Mouse (Mus musculus) T-helper 1 cell (primary cell): ENCODE results near the gene Mrpl43.
"Not testable (repeated sequence)": the region's sequence is repeated elsewhere in the genome, so short reads cannot be mapped to it uniquely, and the experiment has no call there.

Experiments
- in situ Hi-C: fragments of 300-600 bp; cut with MboI, MseI; formaldehyde crosslinking; loops from one replicate; pipeline ENCODE4 v1.15.1; 2025; ENCODE audit warnings: high pct_unique_total_duplicates

The Mrpl43 gene

GRCm38 (mm10) chr19:45005957-45006712 is at the start of gene Mrpl43:
Gene Mrpl43, minus strand, starts transcription at chr19:45006442.
- in situ Hi-C loops = loop anchor here (5.0 kb wide), 1 partner anchor 41 kb away; the partner anchor contains the start of genes Pdzd7 and Sfxn3

DNA sequence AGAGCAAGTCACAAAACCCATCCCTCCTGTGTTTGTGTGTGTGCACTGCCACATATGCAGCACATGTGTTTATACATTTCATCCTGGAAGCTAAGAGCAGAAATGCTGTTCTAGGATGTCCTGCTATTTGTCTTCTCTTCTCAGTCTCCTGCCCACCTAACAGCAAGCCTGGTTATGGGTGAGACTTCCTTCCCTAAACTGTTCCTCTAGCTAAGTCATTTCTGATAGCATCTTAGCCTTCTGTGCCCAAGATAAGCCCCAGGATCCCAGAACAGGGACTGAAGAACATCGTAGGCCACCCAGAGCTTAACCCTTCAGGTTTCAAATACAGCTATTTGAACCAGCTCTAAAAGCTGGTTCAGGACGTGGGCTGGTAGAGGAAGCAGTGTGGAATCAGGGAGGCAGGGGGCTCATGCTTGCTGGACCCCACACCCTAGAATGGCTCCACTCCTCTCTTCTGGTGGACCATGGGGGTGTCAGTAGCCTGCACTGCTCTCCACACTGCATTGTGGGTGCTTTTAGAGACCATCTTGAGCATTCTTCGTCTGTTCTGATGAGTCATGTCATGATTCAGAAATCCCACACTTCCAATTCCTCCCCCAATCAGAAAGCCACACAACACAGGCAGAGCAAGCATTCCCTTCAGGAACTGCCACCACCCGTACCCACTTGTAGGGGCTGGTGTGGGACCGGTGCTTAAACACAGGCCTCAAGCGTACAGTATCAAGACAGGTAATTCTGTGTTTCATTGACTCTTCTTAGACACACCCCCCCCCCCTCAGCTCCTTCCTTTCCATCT is 48.8 kb upstream of the Mrpl43 start:
- in situ Hi-C loops = no loop called here

GRCm38 (mm10) chr19:45053451-45053850 is 47.2 kb upstream of the Mrpl43 start:
- in situ Hi-C loops = no loop called here

- in situ Hi-C loops = loop anchor here (5.0 kb wide), 1 partner anchor 42 kb away; the partner anchor contains the start of genes Mrpl43 and Twnk
Measured at GRCm38 (mm10) chr19:45049523-45049922, 43.3 kb upstream of the Mrpl43 start.

DNA sequence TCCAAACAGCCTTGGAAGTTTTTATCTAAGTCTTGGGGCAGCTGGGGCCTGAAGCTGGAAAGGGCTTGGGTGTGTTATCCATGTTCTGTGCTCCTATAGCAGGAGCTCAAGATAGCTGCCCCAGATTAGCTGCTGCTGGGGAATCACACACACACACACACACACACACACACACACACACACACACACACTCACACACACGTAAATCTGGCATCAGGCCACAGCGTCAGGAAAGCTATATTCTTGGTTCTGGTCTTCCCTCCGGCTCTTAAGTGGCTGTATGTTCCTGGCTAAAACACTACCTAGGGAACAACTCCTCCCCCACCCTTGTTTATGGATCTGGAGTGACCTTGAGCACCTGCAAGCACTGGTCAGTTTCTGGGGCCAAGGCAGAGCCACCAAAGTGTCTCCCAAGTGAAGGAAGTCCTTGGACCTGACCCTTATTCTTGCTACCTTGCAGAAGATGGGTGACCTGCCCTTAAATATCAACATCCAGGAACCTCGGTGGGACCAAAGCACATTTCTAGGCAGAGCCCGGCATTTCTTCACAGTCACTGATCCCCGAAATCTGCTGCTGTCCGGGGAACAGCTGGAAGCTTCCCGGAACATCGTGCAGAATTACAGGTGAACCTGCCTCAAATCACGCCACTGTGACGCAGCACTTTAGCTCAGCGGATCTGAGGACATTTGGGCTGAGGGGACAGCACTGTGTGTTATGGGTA is 42.6 kb upstream of the Mrpl43 start:
- in situ Hi-C loops = loop anchor here (5.0 kb wide), 1 partner anchor 42 kb away; the partner anchor contains the start of genes Mrpl43 and Twnk

DNA sequence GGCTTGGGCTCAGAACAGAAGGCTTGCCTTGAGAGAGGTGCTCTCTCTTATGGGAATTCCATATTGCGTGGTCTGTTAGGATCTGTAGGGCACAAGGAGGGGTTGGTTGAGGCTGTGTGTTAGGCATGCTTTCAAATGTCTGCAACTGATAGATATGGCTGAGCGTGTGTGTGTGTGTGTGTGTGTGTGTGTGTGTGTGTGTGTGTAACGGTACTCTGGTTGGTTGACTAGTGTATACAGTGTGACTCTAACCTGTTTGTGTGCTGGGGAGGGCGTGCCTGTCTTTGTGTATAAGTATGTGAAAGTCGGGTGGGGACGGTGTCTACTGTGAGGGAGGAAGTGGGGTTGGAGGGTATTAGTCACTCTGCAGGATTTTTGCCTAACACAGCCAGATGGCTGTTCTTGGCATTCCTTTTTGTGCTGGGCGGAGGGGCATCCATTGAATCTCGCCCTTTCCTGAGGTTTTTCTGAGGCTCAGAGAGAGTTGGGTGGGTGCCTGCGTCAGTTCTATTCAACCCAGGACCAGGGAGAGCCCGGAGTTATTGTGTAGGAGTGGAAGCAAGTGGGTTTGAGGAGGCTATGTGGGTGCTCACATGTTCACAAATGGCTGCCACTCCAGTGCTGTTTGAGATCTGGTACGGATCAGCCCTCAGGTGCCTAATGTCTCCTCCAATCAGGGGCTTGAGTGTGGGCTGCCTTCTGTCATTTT is 41.8 kb upstream of the Mrpl43 start:
- in situ Hi-C loops = loop anchor here (5.0 kb wide), 1 partner anchor 41 kb away; the partner anchor contains the start of genes Mrpl43 and Twnk

DNA sequence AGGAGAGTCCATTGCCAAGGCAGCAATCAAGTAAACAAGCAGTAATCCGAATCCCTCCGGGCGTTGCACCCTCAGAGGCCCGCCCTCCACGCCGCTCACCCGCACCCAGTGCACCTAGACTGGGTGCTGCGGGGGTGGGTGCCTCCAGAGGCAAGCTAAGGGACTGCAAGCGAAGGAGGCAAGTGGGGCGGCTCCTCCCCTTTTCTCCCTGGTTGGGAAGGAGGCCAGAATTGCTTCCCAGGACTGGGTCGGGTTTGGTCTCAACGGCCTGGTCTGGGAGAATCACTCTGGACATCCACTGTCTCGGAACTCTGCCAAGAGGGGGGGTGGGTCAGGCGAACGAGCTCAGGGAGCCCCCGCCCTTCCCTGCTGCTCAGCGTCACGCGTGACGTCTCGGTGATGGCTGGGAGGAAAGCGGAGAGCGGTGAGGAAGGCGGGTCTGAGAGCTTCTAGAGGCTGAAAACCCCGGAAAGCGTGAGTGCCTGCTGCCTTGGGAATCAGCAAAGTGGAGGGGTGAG is 41.2 kb upstream of the Mrpl43 start, which contains the start of gene Sfxn3:
Sfxn3 (plus strand) TSS at position 87 of the 518 bp plus-strand sequence.
- in situ Hi-C loops = loop anchor here (5.0 kb wide), 1 partner anchor 40 kb away; the partner anchor contains the start of genes Mrpl43 and Twnk

DNA sequence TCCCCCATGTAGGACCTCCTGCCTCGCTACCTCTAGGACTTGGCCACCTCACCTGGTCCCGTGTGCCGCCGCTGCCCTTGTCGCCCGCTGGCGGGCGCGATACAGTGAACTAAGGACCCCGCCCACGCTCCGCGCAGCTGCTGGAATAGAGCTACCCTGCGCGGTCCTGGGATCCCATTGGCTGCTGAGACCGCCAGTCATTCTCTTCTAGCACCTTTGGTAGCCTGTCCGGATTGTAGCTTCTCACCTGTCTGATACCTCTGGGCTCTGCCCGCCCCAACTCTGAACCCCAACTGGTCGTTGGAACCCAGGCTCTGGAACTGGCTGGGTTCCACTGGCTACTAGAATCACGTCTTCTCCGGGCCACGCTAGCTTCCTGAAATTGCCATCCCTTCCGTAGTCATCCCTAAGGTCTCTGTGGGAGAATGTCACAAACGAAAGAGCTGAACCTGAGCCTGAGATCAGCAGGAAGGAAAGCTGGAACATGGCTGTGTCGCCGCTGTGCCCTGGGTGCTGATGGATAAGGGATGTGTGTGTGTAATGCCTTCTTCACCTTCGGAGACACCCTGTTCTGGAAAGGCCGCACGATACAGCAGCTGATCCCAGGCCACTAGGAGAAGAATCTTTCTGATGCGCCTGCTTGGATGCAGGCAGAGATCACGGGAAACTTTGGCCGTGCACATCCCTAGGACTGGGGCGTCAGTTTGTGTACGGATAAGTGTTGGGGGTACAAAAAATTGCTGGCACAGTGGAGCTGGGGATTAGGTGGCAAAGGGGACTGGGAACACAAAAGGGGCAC is 40.5 kb upstream of the Mrpl43 start:
- in situ Hi-C loops = loop anchor here (5.0 kb wide), 1 partner anchor 39 kb away; the partner anchor contains the start of genes Mrpl43 and Twnk

DNA sequence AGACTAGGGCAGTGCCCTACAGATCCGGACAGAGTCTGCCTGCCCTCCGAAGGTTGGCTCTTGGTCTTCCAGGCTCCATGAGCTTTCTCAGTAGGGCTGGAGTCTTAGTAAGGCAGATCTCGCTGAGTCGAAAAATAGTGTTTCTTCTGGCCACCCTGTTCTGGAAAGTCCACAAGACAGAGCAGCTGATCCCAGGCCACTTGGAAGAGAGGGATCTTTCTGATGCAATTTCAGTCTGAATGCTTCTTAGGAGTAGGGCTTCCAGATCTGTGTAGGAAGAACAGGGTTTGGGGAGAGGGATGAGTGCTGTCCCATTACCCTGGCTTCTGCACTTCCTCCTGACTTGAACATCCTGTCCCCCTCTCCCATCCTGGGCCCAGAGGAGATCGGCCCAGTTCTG is 39.4 kb upstream of the Mrpl43 start, which contains the start of gene Pdzd7:
Pdzd7 (minus strand) TSS at position 67 of the 400 bp plus-strand sequence.
- in situ Hi-C loops = loop anchor here (5.0 kb wide), 1 partner anchor 38 kb away; the partner anchor contains the start of genes Mrpl43 and Twnk

DNA sequence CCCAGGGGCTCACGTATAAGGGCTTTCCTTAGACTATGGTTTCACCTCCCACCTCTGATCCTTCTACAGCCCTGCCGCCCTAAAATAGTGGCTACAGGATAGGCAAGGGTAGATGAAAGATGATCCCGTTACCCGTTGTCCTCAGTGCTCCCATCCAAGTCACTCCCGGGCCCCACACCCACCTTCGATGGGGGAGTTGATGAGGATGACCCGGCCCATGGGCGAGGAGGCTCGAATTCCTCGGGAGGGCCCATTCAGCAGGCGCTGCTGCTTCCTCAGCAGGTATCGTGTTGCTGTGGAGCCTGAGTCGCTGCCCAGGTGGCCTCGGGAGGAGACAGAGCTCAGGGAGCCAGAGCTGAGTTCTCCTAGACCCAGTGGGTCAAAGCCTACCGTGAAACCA is 39.0 kb upstream of the Mrpl43 start:
- in situ Hi-C loops = loop anchor here (5.0 kb wide), 1 partner anchor 38 kb away; the partner anchor contains the start of genes Mrpl43 and Twnk

- in situ Hi-C loops = no loop called here
Measured at GRCm38 (mm10) chr19:45044389-45044927, 38.2 kb upstream of the Mrpl43 start.

- in situ Hi-C loops = no loop called here
Measured at GRCm38 (mm10) chr19:45040214-45040613, 34.0 kb upstream of the Mrpl43 start.

GRCm38 (mm10) chr19:45038198-45038597 is 32.0 kb upstream of the Mrpl43 start:
- in situ Hi-C loops = not testable (repeated sequence)

GRCm38 (mm10) chr19:45036867-45037266 is 30.6 kb upstream of the Mrpl43 start:
- in situ Hi-C loops = no loop called here

DNA sequence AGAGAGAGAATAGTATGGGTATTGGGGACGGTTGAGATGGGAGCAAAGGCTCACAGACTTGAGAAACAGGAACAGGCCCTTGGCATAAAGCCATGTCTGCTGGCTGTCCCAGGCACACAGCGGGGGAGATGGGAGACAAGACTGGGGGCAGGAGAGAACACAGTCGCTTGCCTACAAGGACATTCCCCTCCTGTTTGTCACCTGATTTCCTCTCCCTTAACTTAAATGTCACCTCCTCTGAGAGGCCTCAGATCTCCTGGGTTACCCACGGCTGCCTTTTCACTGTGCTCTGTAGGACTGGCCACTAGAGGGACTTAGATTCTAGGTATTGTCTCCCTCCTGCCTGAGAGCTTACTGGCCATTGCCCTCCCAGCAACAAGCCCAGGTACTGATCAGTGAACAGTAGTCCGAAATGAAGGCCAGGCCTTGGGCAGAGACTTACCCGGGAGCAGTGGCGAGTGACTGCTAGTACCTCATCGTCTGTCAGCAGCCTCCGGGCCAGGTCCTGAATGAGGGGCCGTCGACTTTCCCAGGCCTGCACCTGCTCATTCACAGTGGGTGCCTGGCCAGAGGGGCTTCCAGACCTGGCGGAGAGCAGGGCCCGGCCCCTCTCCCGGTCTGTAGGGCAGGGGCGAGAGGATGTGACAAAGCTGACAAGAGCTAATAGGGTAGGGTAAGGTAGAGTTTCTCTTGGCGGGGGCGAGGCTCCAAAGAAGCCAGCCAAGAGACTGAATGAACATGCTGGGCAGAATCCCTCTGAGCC is 26.5 kb upstream of the Mrpl43 start:
- in situ Hi-C loops = no loop called here

GRCm38 (mm10) chr19:45031780-45032179 is 25.5 kb upstream of the Mrpl43 start:
- in situ Hi-C loops = no loop called here

- in situ Hi-C loops = no loop called here
Measured at GRCm38 (mm10) chr19:45030746-45031693, 24.8 kb upstream of the Mrpl43 start.
